Mouse (Mus musculus) lung, postnatal 0 days (tissue): Measurements from ENCODE around the gene Gatb.

Experiments
- CTCF ChIP-seq: IDR thresholded peaks from 2 replicates; pipeline ENCODE4 v1.5.1; 2016; ENCODE audit warnings: antibody characterized with exemption, mild to moderate bottlenecking
- EP300 ChIP-seq: IDR thresholded peaks from 2 replicates; pipeline ENCODE4 v1.6.1; 2016; ENCODE audit warnings: antibody characterized with exemption, mild to moderate bottlenecking, control low read depth

- TF ChIP-seq CTCF (no peak), EP300 (no peak)
Observed at GRCm38 (mm10) chr3:85619345-85619744, 45.4 kb downstream of the Gatb start.
